Mouse (Mus musculus) stomach, embryonic 16.5 days (tissue): ENCODE results near the gene 2010300C02Rik. TPM values are rescaled to one million over a fixed set of nuclear protein-coding genes. Genes with fewer than 3 reads are reported as not detected.
"Not testable (repeated sequence)": the region's sequence is repeated elsewhere in the genome, so short reads cannot be mapped to it uniquely, and the experiment has no call there.

ENCODE experiments used
- ATAC-seq: fragments of 200-750 bp; cut with Nextera tagmentation; 2 replicates; pipeline ENCODE4 v1.8.0; 2017; ENCODE audit warnings: moderate number of reproducible peaks, moderate TSS enrichment; ENCODE audit not compliant: insufficient read depth, low FRiP score
- H3K27ac ChIP-seq: fragments of 300-500 bp; sonication (generic); 2 replicates; pipeline ENCODE4 v1.5.1; 2014; ENCODE audit warnings: low read length
- H3K27me3 ChIP-seq: fragments of 300-500 bp; sonication (generic); 2 replicates; pipeline ENCODE4 v1.6.1; 2014; ENCODE audit warnings: low read length, control low read depth, mixed read lengths; ENCODE audit not compliant: control insufficient read depth, insufficient read depth
- H3K36me3 ChIP-seq: fragments of 300-500 bp; sonication (generic); 2 replicates; pipeline ENCODE4 v1.6.1; 2014; ENCODE audit warnings: low read length; ENCODE audit not compliant: control insufficient read depth, insufficient read depth
- H3K4me1 ChIP-seq: fragments of 300-500 bp; sonication (generic); 2 replicates; pipeline ENCODE4 v1.6.1; 2014; ENCODE audit warnings: low read length, control low read depth, mixed read lengths; ENCODE audit not compliant: control insufficient read depth, insufficient read depth
- H3K4me2 ChIP-seq: fragments of 300-500 bp; sonication (generic); 2 replicates; pipeline ENCODE4 v1.6.1; 2014; ENCODE audit warnings: low read depth, low read length, mixed read lengths
- H3K4me3 ChIP-seq: fragments of 300-500 bp; sonication (generic); replicated peaks from 2 replicates; pipeline ENCODE4 v1.5.1; 2014; ENCODE audit warnings: mild to moderate bottlenecking, low read length
- H3K9ac ChIP-seq: fragments of 300-500 bp; sonication (generic); 2 replicates; pipeline ENCODE4 v1.6.1; 2014; ENCODE audit warnings: low read length
- H3K9me3 ChIP-seq: fragments of 300-500 bp; sonication (generic); replicated peaks from 2 replicates; pipeline ENCODE4 v1.6.1; 2016; ENCODE audit warnings: low read length, control low read depth; ENCODE audit not compliant: control insufficient read depth
- WGBS: fragments of 180-500 bp; shearing (Covaris S2); extraction: QIAGEN DNeasy Blood & Tissue Kit; methylation state at CpG from one replicate; pipeline ENCODE4 v1.1.7; 2014; 5-methylcytosine and 5-hydroxymethylcytosine counted together
- polyA plus RNA-seq: library from polyadenylated mRNA; unstranded; fragments of >200 nt; fragmentation: Nextera tagmentation; extraction: Ambion mirVana; gene quantifications from 2 replicates; pipeline ENCODE4 v1.2.1, GENCODE M21; 2015

The 2010300C02Rik gene
- polyA plus RNA-seq, 1 experiment from 2014 or later = 10.3 TPM

GRCm38 (mm10) chr1:37600640-37601175 is 119.2 kb downstream of the 2010300C02Rik start:
- H3K27ac ChIP-seq = no peak overlapping the region
- 61% methylated on average over 9 of the region's 9 CpGs for WGBS
- no peak overlapping the region for H3K9ac ChIP-seq
- H3K4me1 ChIP-seq = peaks cover 4% of the 10 kb centered on the region; the same call in 1 of the 2 replicates
- no peaks in the 10 kb centered on the region for H3K27me3 ChIP-seq
- no peaks in the 10 kb centered on the region for H3K36me3 ChIP-seq
- H3K9me3 ChIP-seq = no peaks in the 10 kb centered on the region
- no peak; the same call in 1 of the 2 replicates for ATAC-seq
- no peak overlapping the region for H3K4me3 ChIP-seq
- no peak overlapping the region for H3K4me2 ChIP-seq

- no peak overlapping the region for H3K4me3 ChIP-seq
- no peaks in the 10 kb centered on the region for H3K27me3 ChIP-seq
- ATAC-seq = no peak
- H3K4me2 ChIP-seq = no peak overlapping the region
- H3K9me3 ChIP-seq = no peaks in the 10 kb centered on the region
- peaks cover 4% of the 10 kb centered on the region; the same call in 1 of the 2 replicates for H3K4me1 ChIP-seq
- WGBS = 62% methylated on average over 5 of the region's 5 CpGs
- H3K27ac ChIP-seq = no peak overlapping the region
- H3K36me3 ChIP-seq = no peaks in the 10 kb centered on the region
- H3K9ac ChIP-seq = no peak overlapping the region
Observed at GRCm38 (mm10) chr1:37598986-37599385, 120.9 kb downstream of the 2010300C02Rik start.

GRCm38 (mm10) chr1:37594812-37595211 is 125.1 kb downstream of the 2010300C02Rik start:
- H3K27me3 ChIP-seq, H3K9ac ChIP-seq, H3K4me2 ChIP-seq, H3K36me3 ChIP-seq, H3K4me3 ChIP-seq, H3K4me1 ChIP-seq, ATAC-seq, H3K9me3 ChIP-seq: not testable (repeated sequence)
- 63% methylated on average over 3 of the region's 3 CpGs for WGBS
- peak overlapping the region; percentile 27; the same call in 1 of the 2 replicates for H3K27ac ChIP-seq

- Histone ChIP-seq H3K4me2 (no peak overlapping the region), H3K36me3 (no peaks in the 10 kb centered on the region), H3K27me3 (no peaks in the 10 kb centered on the region), H3K4me3 (no peak overlapping the region), H3K27ac (peak overlapping the region; percentile 81), H3K9ac (0 out of 2 replicates have a peak overlapping the region, but pooled peaks have one; percentile 26), H3K4me1 (peaks cover 28% of the 10 kb centered on the region), H3K9me3 (no peaks in the 10 kb centered on the region)
- WGBS = 70% methylated on average over 13 of the region's 13 CpGs
- peak; percentile 71; the same call in 1 of the 2 replicates for ATAC-seq
Observed at GRCm38 (mm10) chr1:37585809-37586480, 133.9 kb downstream of the 2010300C02Rik start.

GRCm38 (mm10) chr1:37583795-37584464 is 136.0 kb downstream of the 2010300C02Rik start:
- 20% methylated on average over 9 of the region's 9 CpGs for WGBS
- Histone ChIP-seq H3K4me2 (peak overlapping the region; percentile 20; the same call in 1 of the 2 replicates), H3K4me3 (no peak overlapping the region), H3K27ac (peak overlapping the region; percentile 88), H3K9me3 (no peaks in the 10 kb centered on the region), H3K36me3 (no peaks in the 10 kb centered on the region), H3K9ac (0 out of 2 replicates have a peak overlapping the region, but pooled peaks have one; percentile 8), H3K4me1 (peaks cover 26% of the 10 kb centered on the region), H3K27me3 (no peaks in the 10 kb centered on the region)
- ATAC-seq = peak; percentile 73

GRCm38 (mm10) chr1:37583167-37583566 is 136.7 kb downstream of the 2010300C02Rik start:
- ATAC-seq = no peak
- Histone ChIP-seq H3K4me3 (no peak overlapping the region), H3K4me2 (no peak overlapping the region), H3K27me3 (no peaks in the 10 kb centered on the region), H3K9me3 (no peaks in the 10 kb centered on the region), H3K4me1 (peaks cover 26% of the 10 kb centered on the region), H3K27ac (peak overlapping the region; percentile 88), H3K9ac (no peak overlapping the region), H3K36me3 (no peaks in the 10 kb centered on the region)
- 78% methylated on average over 8 of the region's 8 CpGs for WGBS

GRCm38 (mm10) chr1:37579686-37580085 is 140.2 kb downstream of the 2010300C02Rik start:
- H3K9ac ChIP-seq = no peak overlapping the region
- WGBS = 91% methylated on average over 13 of the region's 13 CpGs
- H3K36me3 ChIP-seq = no peaks in the 10 kb centered on the region
- peaks cover 14% of the 10 kb centered on the region; the same call in 1 of the 2 replicates for H3K4me1 ChIP-seq
- H3K4me2 ChIP-seq = no peak overlapping the region
- no peaks in the 10 kb centered on the region for H3K27me3 ChIP-seq
- H3K27ac ChIP-seq = no peak overlapping the region
- no peak for ATAC-seq
- no peak overlapping the region for H3K4me3 ChIP-seq
- no peaks in the 10 kb centered on the region for H3K9me3 ChIP-seq

- no peaks in the 10 kb centered on the region for H3K9me3 ChIP-seq
- H3K9ac ChIP-seq = no peak overlapping the region
- no peaks in the 10 kb centered on the region for H3K27me3 ChIP-seq
- 54% methylated on average over 10 of the region's 10 CpGs for WGBS
- H3K4me2 ChIP-seq = no peak overlapping the region
- no peak overlapping the region for H3K27ac ChIP-seq
- no peaks in the 10 kb centered on the region; the same call in 1 of the 2 replicates for H3K4me1 ChIP-seq
- no peak for ATAC-seq
- H3K36me3 ChIP-seq = no peaks in the 10 kb centered on the region
- no peak overlapping the region for H3K4me3 ChIP-seq
Observed at GRCm38 (mm10) chr1:37572528-37573272, 147.2 kb downstream of the 2010300C02Rik start.
